Mouse (Mus musculus) stomach, postnatal 0 days (tissue): ENCODE measurements around the gene Lrp1. TPM values are rescaled to one million over a fixed set of nuclear protein-coding genes. Genes with fewer than 3 reads are reported as not detected.

ENCODE experiments used
- ATAC-seq: fragments of 200-750 bp; cut with Nextera tagmentation; 2 replicates; pipeline ENCODE4 v1.8.0; 2017; ENCODE audit not compliant: low FRiP score, low TSS enrichment
- DNase-seq: peaks from one replicate; pipeline ENCODE4 v3.0.0-alpha.2; 2016; ENCODE audit warnings: low spot score
- H3K27ac ChIP-seq: fragments of 300-500 bp; sonication (generic); replicated peaks from 2 replicates; pipeline ENCODE4 v1.5.1; 2014; ENCODE audit warnings: mild to moderate bottlenecking, control low read depth
- H3K27me3 ChIP-seq: fragments of 300-500 bp; sonication (generic); 2 replicates; pipeline ENCODE4 v1.6.1; 2014; ENCODE audit warnings: low read length; ENCODE audit not compliant: control insufficient read depth, insufficient read depth
- H3K36me3 ChIP-seq: fragments of 300-500 bp; sonication (generic); 2 replicates; pipeline ENCODE4 v1.6.1; 2014; ENCODE audit warnings: low read length, mixed read lengths; ENCODE audit not compliant: control insufficient read depth, insufficient read depth
- H3K4me1 ChIP-seq: fragments of 300-500 bp; sonication (generic); replicated peaks from 2 replicates; pipeline ENCODE4 v1.6.1; 2014; ENCODE audit warnings: antibody characterized with exemption; ENCODE audit not compliant: control insufficient read depth, insufficient read depth
- H3K4me2 ChIP-seq: fragments of 300-500 bp; sonication (generic); replicated peaks from 2 replicates; pipeline ENCODE4 v1.6.1; 2014; ENCODE audit warnings: low read depth, mild to moderate bottlenecking, control low read depth, moderate library complexity
- H3K4me3 ChIP-seq: fragments of 300-500 bp; sonication (generic); 2 replicates; pipeline ENCODE4 v1.5.1; 2014; ENCODE audit warnings: low read depth, low read length, control low read depth
- H3K9ac ChIP-seq: fragments of 300-500 bp; sonication (generic); 2 replicates; pipeline ENCODE4 v1.6.1; 2014; ENCODE audit warnings: mild to moderate bottlenecking, low read length, control low read depth, mixed read lengths
- H3K9me3 ChIP-seq: fragments of 300-500 bp; sonication (generic); 2 replicates; pipeline ENCODE4 v1.6.1; 2016; ENCODE audit warnings: low read length; ENCODE audit not compliant: control insufficient read depth
- CTCF ChIP-seq: IDR thresholded peaks from 2 replicates; pipeline ENCODE4 v1.5.1; 2016; ENCODE audit warnings: antibody characterized with exemption, low read depth, mild to moderate bottlenecking, moderate library complexity
- EP300 ChIP-seq: optimal IDR thresholded peaks from 2 replicates; pipeline ENCODE3; 2016; ENCODE audit warnings: antibody characterized with exemption
- WGBS: fragments of 180-500 bp; shearing (Covaris S2); extraction: QIAGEN DNeasy Blood & Tissue Kit; methylation state at CpG from one replicate; pipeline ENCODE4 v1.1.7; 2014; 5-methylcytosine and 5-hydroxymethylcytosine counted together
- polyA plus RNA-seq: library from polyadenylated mRNA; unstranded; fragments of >200 nt; fragmentation: Nextera tagmentation; extraction: Ambion mirVana; gene quantifications from 2 replicates; pipeline ENCODE4 v1.2.1, GENCODE M21; 2015

The Lrp1 gene
- polyA plus RNA-seq, 1 experiment from 2014 or later, result 32.7 TPM

GRCm38 (mm10) chr10:127544375-127544774 lies 76.6 kb downstream of the Lrp1 start:
- no peak for ATAC-seq
- TF ChIP-seq EP300, result no peak
- no peak for TF ChIP-seq CTCF
- no peaks in the 10 kb centered on the region for H3K27me3 ChIP-seq
- no peaks in the 10 kb centered on the region for H3K4me1 ChIP-seq
- H3K4me3 ChIP-seq, result no peak overlapping the region
- no peak overlapping the region for H3K4me2 ChIP-seq
- H3K9me3 ChIP-seq, result no peaks in the 10 kb centered on the region
- H3K27ac ChIP-seq, result no peak overlapping the region
- no peak for DNase-seq
- WGBS, result 86% methylated on average over 20 of the region's 20 CpGs
- H3K9ac ChIP-seq, result no peak overlapping the region
- peaks cover 46% of the 10 kb centered on the region for H3K36me3 ChIP-seq

DNA sequence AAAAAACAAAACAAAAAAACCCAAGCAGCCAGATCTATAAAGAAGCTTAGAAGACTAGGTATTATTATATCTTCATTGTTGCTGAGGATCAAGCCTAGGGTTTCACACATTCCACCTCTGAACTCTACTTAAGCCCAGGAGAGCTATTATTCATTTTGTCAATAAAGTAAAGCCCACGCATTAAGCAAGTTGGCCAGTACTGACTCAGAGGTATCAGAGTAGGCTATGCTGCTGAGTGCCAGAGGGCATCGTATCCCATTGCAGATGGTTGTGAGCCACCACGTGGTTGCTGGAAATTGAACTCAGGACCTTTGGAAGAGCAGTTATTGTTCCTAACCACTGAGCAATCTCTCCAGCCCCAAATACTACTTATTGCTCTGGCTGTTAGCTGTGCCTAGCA lies 77.0 kb downstream of the Lrp1 start:
- DNase-seq (no peak), ATAC-seq (no peak)
- peaks cover 47% of the 10 kb centered on the region for H3K36me3 ChIP-seq
- H3K9ac ChIP-seq, result no peak overlapping the region
- H3K4me1 ChIP-seq, result no peaks in the 10 kb centered on the region
- no peaks in the 10 kb centered on the region for H3K9me3 ChIP-seq
- 55% methylated on average over 3 of the region's 3 CpGs for WGBS
- H3K4me2 ChIP-seq, result no peak overlapping the region
- no peaks in the 10 kb centered on the region for H3K27me3 ChIP-seq
- TF ChIP-seq CTCF (no peak), EP300 (no peak)
- no peak overlapping the region for H3K4me3 ChIP-seq
- H3K27ac ChIP-seq, result no peak overlapping the region

GRCm38 (mm10) chr10:127542720-127543119 lies 78.2 kb downstream of the Lrp1 start:
- no peaks in the 10 kb centered on the region for H3K27me3 ChIP-seq
- H3K27ac ChIP-seq, result no peak overlapping the region
- no peak overlapping the region for H3K9ac ChIP-seq
- no peaks in the 10 kb centered on the region for H3K4me1 ChIP-seq
- TF ChIP-seq CTCF, result no peak
- no peak for TF ChIP-seq EP300
- H3K4me2 ChIP-seq, result no peak overlapping the region
- 63% methylated on average over 6 of the region's 6 CpGs for whole genome bisulfite sequencing
- no peaks in the 10 kb centered on the region for H3K9me3 ChIP-seq
- no peak overlapping the region for H3K4me3 ChIP-seq
- peaks cover 47% of the 10 kb centered on the region for H3K36me3 ChIP-seq
- DNase-seq, result no peak
- no peak for ATAC-seq

DNA sequence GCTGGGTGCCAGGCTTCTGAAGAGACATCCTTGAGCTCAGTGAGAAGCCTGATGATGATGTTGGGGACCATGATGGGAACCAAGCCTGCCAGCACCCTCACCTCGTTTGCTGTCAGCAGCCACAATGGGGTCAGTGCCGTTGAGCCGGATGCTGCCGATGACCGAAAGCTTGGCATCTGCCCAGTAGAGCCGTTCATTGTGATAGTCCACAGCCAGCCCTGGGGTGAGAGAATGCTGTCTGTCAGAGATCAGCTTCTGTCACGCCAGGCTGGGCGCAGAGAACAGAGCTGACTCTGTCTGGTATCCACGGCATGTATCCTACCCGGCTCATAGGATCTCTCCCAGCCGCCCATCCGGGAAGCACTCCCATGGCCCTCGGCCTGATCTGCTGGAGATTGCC lies 78.9 kb downstream of the Lrp1 start:
- ATAC-seq (no peak), DNase-seq (no peak)
- Histone ChIP-seq H3K4me2 (no peak overlapping the region), H3K9me3 (no peaks in the 10 kb centered on the region), H3K9ac (no peak overlapping the region), H3K36me3 (peaks cover 41% of the 10 kb centered on the region), H3K27ac (no peak overlapping the region), H3K4me1 (no peaks in the 10 kb centered on the region), H3K27me3 (no peaks in the 10 kb centered on the region), H3K4me3 (no peak overlapping the region)
- WGBS, result 87% methylated on average over 13 of the region's 13 CpGs
- no peak for TF ChIP-seq CTCF
- no peak for TF ChIP-seq EP300

DNA sequence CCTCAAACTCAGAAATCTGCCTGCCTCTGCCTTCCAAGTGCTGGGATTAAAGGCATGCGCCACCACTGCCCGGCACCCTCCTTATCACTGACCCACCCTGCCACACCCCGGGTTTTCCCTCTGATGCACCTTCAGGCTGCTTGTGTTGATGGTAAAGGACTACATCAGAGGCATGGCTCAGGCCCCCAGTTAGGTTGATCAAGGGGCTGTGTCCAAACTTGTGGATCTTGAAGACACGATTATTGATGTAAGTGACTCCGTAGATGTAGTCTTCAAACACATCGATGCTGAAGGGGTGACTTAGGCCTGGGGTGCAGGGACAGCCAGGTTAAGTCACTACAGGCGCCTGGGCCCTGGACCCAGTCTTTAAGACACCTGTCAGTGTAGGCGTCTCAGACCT lies 79.4 kb downstream of the Lrp1 start:
- Histone ChIP-seq H3K4me3 (no peak overlapping the region), H3K27ac (no peak overlapping the region), H3K9me3 (no peaks in the 10 kb centered on the region), H3K27me3 (peaks cover under 1% of the 10 kb centered on the region; the same call in 1 of the 2 replicates), H3K9ac (no peak overlapping the region), H3K36me3 (peaks cover 37% of the 10 kb centered on the region), H3K4me2 (no peak overlapping the region), H3K4me1 (no peaks in the 10 kb centered on the region)
- ATAC-seq (no peak), DNase-seq (no peak)
- 92% methylated on average over 8 of the region's 8 CpGs for WGBS
- TF ChIP-seq CTCF (no peak), EP300 (no peak)

GRCm38 (mm10) chr10:127537854-127538583 lies 82.9 kb downstream of the Lrp1 start:
- WGBS, result 26% methylated on average over 7 of the region's 7 CpGs
- peak; percentile 77 for DNase-seq
- H3K36me3 ChIP-seq, result peaks cover 24% of the 10 kb centered on the region
- H3K9ac ChIP-seq, result no peak overlapping the region
- H3K4me3 ChIP-seq, result no peak overlapping the region
- peak; percentile 43; the same call in 1 of the 2 replicates for ATAC-seq
- peaks cover 16% of the 10 kb centered on the region; the same call in 1 of the 2 replicates for H3K27me3 ChIP-seq
- H3K4me2 ChIP-seq, result no peak overlapping the region
- TF ChIP-seq CTCF (peak; percentile 95), EP300 (no peak)
- no peaks in the 10 kb centered on the region for H3K9me3 ChIP-seq
- H3K4me1 ChIP-seq, result no peaks in the 10 kb centered on the region; the same call in 1 of the 2 replicates
- no peak overlapping the region for H3K27ac ChIP-seq
